Mouse (Mus musculus) CH12.LX (cell line): Measurements from ENCODE around the gene Ptprk. TPM values are rescaled to one million over a fixed set of nuclear protein-coding genes. Genes with fewer than 3 reads are reported as not detected.

ENCODE experiments used
- DNase-seq: peaks from one replicate; pipeline ENCODE4 v3.0.0-alpha.2; 2013; ENCODE audit errors: extremely low read depth
- H3K27ac ChIP-seq: 2 replicates; pipeline ENCODE4 v1.5.1; 2012; ENCODE audit warnings: low read depth, mild to moderate bottlenecking, control low read depth, moderate library complexity; ENCODE audit not compliant: insufficient read depth
- H3K27me3 ChIP-seq: replicated peaks from 2 replicates; pipeline ENCODE3; 2012; ENCODE audit warnings: inconsistent platforms
- H3K36me3 ChIP-seq, 2 experiments: replicated peaks in 1 of 2; 2 replicates each; pipeline versions ENCODE3 to v1.6.1; 2012; ENCODE audit warnings: inconsistent platforms in 1 of 2, low read length in 1 of 2, mild to moderate bottlenecking in 1 of 2, mixed read lengths in 1 of 2, moderate library complexity in 1 of 2; ENCODE audit not compliant: control insufficient read depth in 1 of 2, insufficient read depth in 1 of 2
- H3K4me1 ChIP-seq, 2 experiments: 2 replicates each; pipeline ENCODE4 v1.6.1; 2012; ENCODE audit warnings: inconsistent platforms in 1 of 2, moderate library complexity in 1 of 2; ENCODE audit not compliant: insufficient read depth in 2 of 2, control insufficient read depth in 1 of 2
- H3K4me2 ChIP-seq: 2 replicates; pipeline ENCODE4 v1.6.1; 2012; ENCODE audit warnings: low read depth, mild to moderate bottlenecking, control low read depth; ENCODE audit not compliant: poor library complexity, insufficient read depth, severe bottlenecking
- H3K4me3 ChIP-seq, 3 experiments: fragments of 150-350 bp in 1 of 3; sonication (generic) in 1 of 3; replicated peaks in 1 of 3; 2 replicates each; pipeline versions ENCODE3 to v1.5.1; 2011 to 2012; ENCODE audit warnings: low read depth in 2 of 3, low read length in 2 of 3, mild to moderate bottlenecking in 2 of 3, moderate library complexity in 2 of 3, control low read depth in 1 of 3, improper control_type of control experiment in 1 of 3, inconsistent platforms in 1 of 3, mixed read lengths in 1 of 3; ENCODE audit not compliant: poor library complexity in 1 of 3
- H3K79me2 ChIP-seq: replicated peaks from 2 replicates; pipeline ENCODE4 v1.6.1; 2012; ENCODE audit warnings: mild to moderate bottlenecking, moderate library complexity; ENCODE audit not compliant: control insufficient read depth, poor library complexity, insufficient read depth, severe bottlenecking; ENCODE audit errors: extremely low read depth
- H3K9ac ChIP-seq: 2 replicates; pipeline ENCODE4 v1.6.1; 2012; ENCODE audit warnings: low read depth, mild to moderate bottlenecking, control low read depth, moderate library complexity; ENCODE audit not compliant: insufficient read depth
- H3K9me3 ChIP-seq: replicated peaks from 2 replicates; pipeline ENCODE3; 2012; ENCODE audit warnings: low read length, inconsistent platforms, mixed read lengths
- BHLHE40 ChIP-seq: IDR thresholded peaks from 2 replicates; pipeline ENCODE4 v1.6.1; 2011; ENCODE audit warnings: mild to moderate bottlenecking, low read depth, low read length, improper control_type of control experiment
- CHD2 ChIP-seq: IDR thresholded peaks from 2 replicates; pipeline ENCODE4 v1.6.1; 2011; ENCODE audit warnings: low read length, improper control_type of control experiment
- CTCF ChIP-seq, 2 experiments: IDR thresholded peaks in 1 of 2; conservative IDR thresholded peaks in 1 of 2; 2 replicates each; pipeline ENCODE4 v1.5.1; 2011 to 2012; ENCODE audit warnings: low read depth in 2 of 2, low read length in 2 of 2, improper control_type of control experiment in 1 of 2, inconsistent platforms in 1 of 2, mild to moderate bottlenecking in 1 of 2, moderate library complexity in 1 of 2
- E2F4 ChIP-seq: IDR thresholded peaks from 2 replicates; pipeline ENCODE4 v1.6.1; 2011; ENCODE audit warnings: low read depth, low read length, improper control_type of control experiment; ENCODE audit not compliant: insufficient replicate concordance
- ELF1 ChIP-seq: IDR thresholded peaks from 2 replicates; pipeline ENCODE4 v1.6.1; 2014; ENCODE audit warnings: low read depth, mild to moderate bottlenecking, inconsistent platforms, low read length, improper control_type of control experiment
- ETS1 ChIP-seq: conservative IDR thresholded peaks from 2 replicates; pipeline ENCODE4 v1.6.1; 2012; ENCODE audit warnings: low read depth, mild to moderate bottlenecking, inconsistent platforms, low read length, improper control_type of control experiment, moderate library complexity
- GABPA ChIP-seq: IDR thresholded peaks from 2 replicates; pipeline ENCODE4 v1.6.1; 2012; ENCODE audit warnings: low read depth, low read length, improper control_type of control experiment, inconsistent platforms; ENCODE audit not compliant: insufficient replicate concordance
- HCFC1 ChIP-seq: IDR thresholded peaks from 2 replicates; pipeline ENCODE4 v1.6.1; 2012; ENCODE audit warnings: low read depth, mild to moderate bottlenecking, inconsistent platforms, low read length, improper control_type of control experiment
- IRF4 ChIP-seq: IDR thresholded peaks from 2 replicates; pipeline ENCODE4 v1.6.1; 2014; ENCODE audit warnings: low read depth, mild to moderate bottlenecking, inconsistent platforms, low read length, improper control_type of control experiment
- JUND ChIP-seq: conservative IDR thresholded peaks from 2 replicates; pipeline ENCODE4 v1.6.1; 2011; ENCODE audit warnings: low read depth, low read length, improper control_type of control experiment
- MAFK ChIP-seq: IDR thresholded peaks from 2 replicates; pipeline ENCODE4 v1.6.1; 2011; ENCODE audit warnings: low read length, improper control_type of control experiment; ENCODE audit not compliant: insufficient replicate concordance
- MAZ ChIP-seq: IDR thresholded peaks from 2 replicates; pipeline ENCODE4 v1.6.1; 2012; ENCODE audit warnings: low read depth, mild to moderate bottlenecking, inconsistent platforms, low read length, improper control_type of control experiment, moderate library complexity
- MEF2A ChIP-seq: IDR thresholded peaks from 2 replicates; pipeline ENCODE4 v1.6.1; 2014; ENCODE audit warnings: low read depth, mild to moderate bottlenecking, inconsistent platforms, low read length, improper control_type of control experiment, borderline replicate concordance
- MXI1 ChIP-seq: IDR thresholded peaks from 2 replicates; pipeline ENCODE4 v1.6.1; 2011; ENCODE audit warnings: mild to moderate bottlenecking, low read depth, low read length, improper control_type of control experiment
- NELFE ChIP-seq: IDR thresholded peaks from 2 replicates; pipeline ENCODE4 v1.6.1; 2011; ENCODE audit warnings: low read depth, low read length, improper control_type of control experiment
- NRF1 ChIP-seq: IDR thresholded peaks from 2 replicates; pipeline ENCODE4 v1.6.1; 2014; ENCODE audit warnings: low read depth, mild to moderate bottlenecking, inconsistent platforms, low read length, improper control_type of control experiment, moderate library complexity
- POLR2A ChIP-seq: IDR thresholded peaks from 2 replicates; pipeline ENCODE4 v1.6.1; 2011; ENCODE audit warnings: low read depth, mild to moderate bottlenecking, improper control_type of control experiment, low read length
- POLR2AphosphoS2 ChIP-seq: IDR thresholded peaks from 2 replicates; pipeline ENCODE4 v1.6.1; 2011; ENCODE audit warnings: low read depth, low read length, improper control_type of control experiment
- SIN3A ChIP-seq: IDR thresholded peaks from 2 replicates; pipeline ENCODE4 v1.6.1; 2012; ENCODE audit warnings: low read length, improper control_type of control experiment, inconsistent platforms
- TCF12 ChIP-seq: IDR thresholded peaks from 2 replicates; pipeline ENCODE4 v1.6.1; 2014; ENCODE audit warnings: low read depth, mild to moderate bottlenecking, inconsistent platforms, low read length, improper control_type of control experiment
- USF1 ChIP-seq: IDR thresholded peaks from 2 replicates; pipeline ENCODE4 v1.6.1; 2014; ENCODE audit warnings: low read depth, mild to moderate bottlenecking, inconsistent platforms, low read length, improper control_type of control experiment
- ZC3H11A ChIP-seq: IDR thresholded peaks from 2 replicates; pipeline ENCODE4 v1.6.1; 2012; ENCODE audit warnings: low read depth, mild to moderate bottlenecking, inconsistent platforms, low read length, improper control_type of control experiment
- ZMIZ1 ChIP-seq: IDR thresholded peaks from 2 replicates; pipeline ENCODE4 v1.6.1; 2012; ENCODE audit warnings: low read depth, mild to moderate bottlenecking, inconsistent platforms, low read length, improper control_type of control experiment
- ZNF384 ChIP-seq: IDR thresholded peaks from 2 replicates; pipeline ENCODE4 v1.6.1; 2012; ENCODE audit warnings: low read depth, low read length, improper control_type of control experiment, inconsistent platforms
- dilution Hi-C: fragments of 300-500 bp; cut with MboI; formaldehyde crosslinking; loops from 2 replicates; pipeline ENCODE4 v1.14.3; 2020; ENCODE audit warnings: low sequenced_read_pairs; ENCODE audit not compliant: extremely low pct_unique_long_range_greater_than_20kb, extremely low pct_ligation_motif_present
- in situ Hi-C: fragments of 300-500 bp; cut with MboI; formaldehyde crosslinking; loops from 3 replicates; pipeline ENCODE4 v1.14.3; 2019; ENCODE audit warnings: low sequenced_read_pairs, low pct_ligation_motif_present, low pct_unique_long_range_greater_than_20kb, mixed read lengths
- polyA plus RNA-seq: library from polyadenylated mRNA; unstranded; fragments of >175 nt; gene quantifications from 2 replicates; pipeline ENCODE4 v1.2.1, GENCODE M21; 2012; ENCODE audit warnings: low read depth; ENCODE audit not compliant: insufficient read length
- total RNA-seq, 2 experiments: library from RNA; depleted of rRNA; stranded (reverse); fragments of 300-350 nt in 1 of 2; fragments of >200 nt in 1 of 2; gene quantifications; 2 replicates each; pipeline ENCODE4 v1.2.3; 2012 to 2014

Gene Ptprk
- total and polyA plus RNA-seq, 3 experiments = not detected

DNA sequence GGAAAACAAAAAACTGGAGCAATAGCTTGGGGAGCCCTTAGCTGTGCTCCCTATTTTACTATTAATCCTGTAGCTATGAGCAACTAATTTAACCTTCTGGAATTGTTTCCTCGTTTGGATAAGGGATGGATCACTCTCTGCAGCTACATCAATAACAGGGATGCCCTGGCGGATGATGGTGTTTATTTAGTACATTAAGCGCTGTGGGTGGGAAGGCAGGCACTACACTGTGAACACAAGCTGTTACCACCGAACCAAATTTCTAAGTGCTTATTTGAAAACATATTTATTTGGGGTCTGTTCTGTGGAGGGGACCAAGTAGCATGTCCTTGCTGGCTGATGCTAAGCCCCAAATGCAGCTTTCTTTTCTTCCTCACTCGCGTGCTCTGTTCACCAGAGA is 149.0 kb downstream of the Ptprk start:
- DNase-seq = no peak
- H3K27me3 ChIP-seq = no peaks in the 10 kb centered on the region
- in situ Hi-C loops = no loop called here
- no peak overlapping the region for H3K4me2 ChIP-seq
- H3K9me3 ChIP-seq = peaks cover 7% of the 10 kb centered on the region
- H3K9ac ChIP-seq = no peak overlapping the region
- TF ChIP-seq ZC3H11A = no peak
- no peak for TF ChIP-seq MAFK
- no peak for TF ChIP-seq ETS1
- no peak for TF ChIP-seq MEF2A
- no peak for TF ChIP-seq JUND
- no peak for TF ChIP-seq NELFE
- no peak for TF ChIP-seq E2F4
- no peak for TF ChIP-seq NRF1
- TF ChIP-seq ZNF384 = no peak
- TF ChIP-seq MAZ = no peak
- no peak for TF ChIP-seq ELF1
- no peak for TF ChIP-seq POLR2A
- no peak for TF ChIP-seq TCF12
- TF ChIP-seq POLR2AphosphoS2 = no peak
- no peak for TF ChIP-seq MXI1
- TF ChIP-seq BHLHE40 = no peak
- no peak for TF ChIP-seq CHD2
- TF ChIP-seq ZMIZ1 = no peak
- H3K27ac ChIP-seq = no peak overlapping the region
- no peak overlapping the region for H3K4me3 ChIP-seq
- H3K36me3 ChIP-seq = no peaks in the 10 kb centered on the region
- H3K4me1 ChIP-seq = no peaks in the 10 kb centered on the region
- dilution Hi-C loops = no loop called here
- no peaks in the 10 kb centered on the region for H3K79me2 ChIP-seq

DNA sequence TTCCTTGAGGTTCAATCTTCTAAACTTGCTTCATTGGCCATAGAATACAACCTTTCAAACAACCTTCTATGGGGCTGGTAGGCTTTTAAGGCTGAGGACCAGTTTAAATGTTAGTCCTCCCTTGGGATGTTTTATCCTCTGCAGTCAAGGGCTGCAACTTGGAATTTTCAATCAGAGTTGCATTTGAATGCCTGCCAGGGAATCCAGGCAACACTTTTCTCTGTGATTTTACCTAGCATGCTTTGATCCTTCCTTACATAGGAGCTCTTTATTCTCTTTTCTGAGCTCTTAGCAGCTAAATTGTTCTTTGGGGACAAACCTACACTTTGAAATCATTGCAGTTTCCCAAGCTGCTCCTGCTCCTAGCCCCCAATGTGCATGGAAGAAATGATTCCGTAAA is 149.8 kb downstream of the Ptprk start:
- H3K27ac ChIP-seq = no peak overlapping the region
- H3K9ac ChIP-seq = no peak overlapping the region
- H3K9me3 ChIP-seq = peaks cover 7% of the 10 kb centered on the region
- dilution Hi-C loops = no loop called here
- H3K4me3 ChIP-seq = no peak overlapping the region
- no peaks in the 10 kb centered on the region for H3K27me3 ChIP-seq
- TF ChIP-seq MEF2A (no peak), CHD2 (no peak), ZMIZ1 (no peak), MXI1 (no peak), IRF4 (no peak), SIN3A (no peak), HCFC1 (no peak), USF1 (no peak), POLR2A (no peak), GABPA (no peak), CTCF (conservative IDR thresholded peaks at IDR 0.05 in 1 of 2, IDR thresholded peaks at IDR 0.05 in 1 of 2; ENCODE audit: low read depth in 2 of 2, low read length in 2 of 2) (no peak), POLR2AphosphoS2 (no peak)
- TF ChIP-seq, all 38 proteins: peak for 0
- DNase-seq = no peak
- H3K4me1 ChIP-seq = no peaks in the 10 kb centered on the region
- no peaks in the 10 kb centered on the region for H3K36me3 ChIP-seq
- in situ Hi-C loops = no loop called here
- no peaks in the 10 kb centered on the region for H3K79me2 ChIP-seq
- H3K4me2 ChIP-seq = no peak overlapping the region
